Mouse (Mus musculus): ENCODE measurements around the gene Ppef1.

Ppef1 gene

GRCm38 (mm10) chrX:160598055-160598454 is 137.5 kb downstream of the Ppef1 start:
- DNase-seq (ENCODE audit: low spot score), result no peak

- DNase-seq (ENCODE audit: low spot score), result no peak
Observed at GRCm38 (mm10) chrX:160592933-160593332, 142.6 kb downstream of the Ppef1 start.

- DNase-seq (ENCODE audit: low spot score), result no peak
Observed at GRCm38 (mm10) chrX:160590147-160590546, 145.4 kb downstream of the Ppef1 start.

GRCm38 (mm10) chrX:160588523-160588922 is 147.0 kb downstream of the Ppef1 start:
- no peak for DNase-seq (ENCODE audit: low spot score)

- no peak for DNase-seq (ENCODE audit: low spot score)
Observed at GRCm38 (mm10) chrX:160585110-160585509, 150.5 kb downstream of the Ppef1 start.

GRCm38 (mm10) chrX:160584148-160584838 is 151.3 kb downstream of the Ppef1 start:
- DNase-seq (ENCODE audit: low spot score), result no peak

DNA sequence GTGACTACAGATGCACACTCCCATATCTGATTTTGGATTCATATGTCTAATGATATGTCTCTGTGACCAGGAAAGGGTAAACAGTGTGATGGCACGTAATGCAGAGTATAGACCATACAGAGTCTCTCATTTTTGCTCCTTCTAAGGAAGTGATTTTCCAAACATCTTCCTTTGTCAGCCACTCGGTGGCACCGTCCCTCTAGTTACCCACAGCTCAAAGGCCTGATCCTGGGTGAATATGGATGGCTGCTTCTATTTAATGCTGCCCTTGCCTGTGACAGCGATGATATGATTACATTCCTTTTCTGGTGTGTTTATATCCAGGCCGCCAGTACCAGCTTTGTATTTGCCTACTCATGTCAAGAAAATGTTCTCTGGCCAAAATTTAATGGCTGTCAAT is 152.0 kb downstream of the Ppef1 start:
- DNase-seq (ENCODE audit: low spot score), result no peak
